Mouse (Mus musculus): ENCODE results near the gene Gm28048. TPM values are rescaled to one million over a fixed set of nuclear protein-coding genes. Genes with fewer than 3 reads are reported as not detected.

Gm28048 gene
- polyA plus RNA-seq, 1 experiment from 2014 or later, result 14.5 TPM

DNA sequence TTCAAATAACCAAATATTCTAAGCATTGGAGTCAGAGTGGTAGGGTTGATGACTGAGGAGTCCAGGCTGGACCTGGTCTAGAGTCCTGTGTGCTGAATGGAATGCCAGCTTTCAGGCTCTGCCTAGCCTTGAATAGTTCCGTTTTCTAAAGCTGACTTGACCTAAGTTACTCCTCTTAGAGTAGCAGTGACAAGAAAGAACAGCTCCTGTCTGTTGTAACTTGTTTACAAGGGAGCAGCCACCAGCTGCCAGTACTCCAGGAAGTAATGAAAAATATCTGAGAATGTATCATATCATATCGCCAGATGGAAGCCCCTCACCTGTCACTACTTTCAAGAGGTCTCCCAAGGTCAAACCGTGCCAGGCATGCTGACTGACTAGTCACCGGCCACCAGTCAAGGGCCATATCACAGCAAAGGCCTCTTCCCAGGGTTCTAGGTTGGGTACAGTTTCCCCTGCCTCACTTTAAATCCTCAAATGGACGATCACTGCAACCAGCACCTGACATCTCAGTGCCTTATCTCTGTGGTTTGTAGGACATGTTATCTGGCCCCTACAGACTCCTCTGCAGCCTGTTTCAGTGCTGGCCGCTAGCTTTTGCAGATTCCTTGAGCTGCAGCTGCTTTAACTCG, 172.3 kb downstream of the Gm28048 start:
- no peak overlapping the region for H3K9ac ChIP-seq (ENCODE audit: low read length)
- H3K9me3 ChIP-seq (replicated peaks; ENCODE audit: control insufficient read depth, low read length), result no peaks in the 10 kb centered on the region
- no peak overlapping the region for H3K4me3 ChIP-seq (replicated peaks; ENCODE audit: low read length)
- no peaks in the 10 kb centered on the region for H3K27me3 ChIP-seq (ENCODE audit: control insufficient read depth, insufficient read depth, low read length)
- H3K4me2 ChIP-seq (ENCODE audit: low read depth, low read length), result no peak overlapping the region
- no peaks in the 10 kb centered on the region for H3K36me3 ChIP-seq (ENCODE audit: control insufficient read depth, insufficient read depth, low read length)
- WGBS, result 60% methylated on average over 7 of the region's 7 CpGs
- ATAC-seq (ENCODE audit: insufficient read depth, low FRiP score), result no peak
- no peak overlapping the region for H3K27ac ChIP-seq (ENCODE audit: low read length)
- H3K4me1 ChIP-seq (ENCODE audit: control insufficient read depth, insufficient read depth, low read length), result no peaks in the 10 kb centered on the region; the same call in 1 of the 2 replicates

DNA sequence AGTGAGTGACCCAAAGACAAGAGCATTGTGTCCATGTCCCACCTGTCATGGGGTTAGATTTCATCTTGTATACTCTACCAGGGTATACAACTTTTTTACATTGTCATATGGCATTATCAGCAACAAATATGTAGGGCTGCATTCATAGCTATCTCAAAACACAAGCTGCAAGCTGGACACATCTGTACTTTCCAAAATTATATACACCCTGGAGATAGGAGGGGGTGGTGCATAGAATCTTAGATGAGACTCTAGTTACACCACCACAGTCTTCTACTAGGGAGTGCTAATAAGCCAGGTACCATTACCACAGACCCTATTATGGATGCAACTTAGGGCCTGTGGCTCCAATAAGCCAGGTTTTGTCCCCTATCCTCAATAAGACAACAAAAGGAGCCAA, 173.8 kb downstream of the Gm28048 start:
- no peaks in the 10 kb centered on the region for H3K27me3 ChIP-seq (ENCODE audit: control insufficient read depth, insufficient read depth, low read length)
- no peak for ATAC-seq (ENCODE audit: insufficient read depth, low FRiP score)
- no peaks in the 10 kb centered on the region for H3K9me3 ChIP-seq (replicated peaks; ENCODE audit: control insufficient read depth, low read length)
- no peak overlapping the region for H3K4me2 ChIP-seq (ENCODE audit: low read depth, low read length)
- no peaks in the 10 kb centered on the region; the same call in 1 of the 2 replicates for H3K4me1 ChIP-seq (ENCODE audit: control insufficient read depth, insufficient read depth, low read length)
- H3K9ac ChIP-seq (ENCODE audit: low read length), result no peak overlapping the region
- H3K27ac ChIP-seq (ENCODE audit: low read length), result no peak overlapping the region
- H3K36me3 ChIP-seq (ENCODE audit: control insufficient read depth, insufficient read depth, low read length), result no peaks in the 10 kb centered on the region
- no peak overlapping the region for H3K4me3 ChIP-seq (replicated peaks; ENCODE audit: low read length)

DNA sequence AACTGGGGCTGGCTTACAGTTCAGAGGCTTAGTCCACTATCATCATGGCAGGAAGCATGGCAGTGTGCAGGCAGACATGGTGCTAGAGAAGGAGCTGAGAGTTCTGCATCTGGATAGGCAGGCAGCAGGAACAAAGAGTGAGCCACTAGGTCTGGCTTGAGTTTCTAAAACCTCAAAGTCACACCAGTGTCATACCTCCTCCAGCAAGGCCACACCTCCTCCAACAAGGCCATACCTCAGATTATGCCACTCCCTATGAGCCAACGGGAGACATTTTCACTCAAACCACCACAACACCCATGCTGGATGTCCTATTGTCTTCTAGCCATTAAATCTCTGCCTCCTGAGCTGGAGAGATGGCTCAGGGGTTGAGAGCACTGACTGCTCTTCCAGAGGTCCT, 176.7 kb downstream of the Gm28048 start:
- H3K4me2 ChIP-seq (ENCODE audit: low read depth, low read length), result no peak overlapping the region
- WGBS, result 69% methylated on average over 1 of the region's 1 CpGs
- no peak for ATAC-seq (ENCODE audit: insufficient read depth, low FRiP score)

DNA sequence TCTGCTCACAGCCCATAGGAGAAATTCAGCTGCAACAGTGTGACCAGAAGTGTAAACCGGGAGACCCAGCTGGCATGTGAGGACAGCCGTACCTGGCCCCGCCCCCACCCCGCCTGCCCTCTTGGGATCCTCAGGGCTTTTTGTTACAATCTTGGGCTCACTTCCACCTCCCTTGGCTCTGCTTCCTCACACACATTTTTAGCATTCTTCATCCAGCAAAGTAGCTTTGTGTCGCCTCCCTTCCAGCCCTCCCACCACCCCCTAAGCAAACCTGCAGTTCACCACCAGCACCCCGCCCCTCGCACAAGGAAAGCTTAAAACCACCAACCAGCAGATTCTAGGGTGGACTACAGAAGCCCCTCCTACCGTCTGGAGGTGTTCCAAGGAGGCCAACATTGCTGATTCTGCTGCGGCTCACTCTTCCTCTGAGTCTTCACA, 181.9 kb downstream of the Gm28048 start:
- peak overlapping the region; percentile 27; the same call in 1 of the 2 replicates for H3K9ac ChIP-seq (ENCODE audit: low read length)

More for the DNA sequence above, 176.7 kb downstream of the Gm28048 start:
- H3K9ac ChIP-seq (ENCODE audit: low read length), result no peak overlapping the region
- no peak overlapping the region for H3K4me3 ChIP-seq (replicated peaks; ENCODE audit: low read length)
- no peak overlapping the region for H3K27ac ChIP-seq (ENCODE audit: low read length)
- H3K4me1 ChIP-seq (ENCODE audit: control insufficient read depth, insufficient read depth, low read length), result no peaks in the 10 kb centered on the region
- H3K27me3 ChIP-seq (ENCODE audit: control insufficient read depth, insufficient read depth, low read length), result no peaks in the 10 kb centered on the region
- no peaks in the 10 kb centered on the region for H3K36me3 ChIP-seq (ENCODE audit: control insufficient read depth, insufficient read depth, low read length)
- no peaks in the 10 kb centered on the region for H3K9me3 ChIP-seq (replicated peaks; ENCODE audit: control insufficient read depth, low read length)

DNA sequence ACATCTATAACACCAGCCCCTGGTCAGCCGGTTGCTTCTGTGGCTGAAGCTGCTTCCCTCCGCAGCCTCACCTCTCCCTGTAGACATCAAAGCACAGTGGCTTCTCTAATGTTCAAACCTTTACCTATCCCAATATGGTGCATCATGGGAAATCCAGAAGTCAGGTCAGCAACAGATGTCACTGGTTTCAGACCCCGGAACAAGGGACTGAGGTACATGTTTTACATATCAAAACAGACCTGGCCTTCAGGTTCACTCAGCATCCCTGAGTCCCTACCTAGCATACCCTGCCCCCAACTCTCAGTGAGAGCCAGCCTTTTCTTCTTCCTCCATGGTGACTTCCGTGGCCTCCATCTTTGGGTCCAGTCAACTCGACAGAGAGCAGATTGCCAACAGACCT, 183.0 kb downstream of the Gm28048 start:
- Histone ChIP-seq H3K4me2 (ENCODE audit: low read depth, low read length) (no peak overlapping the region), H3K27me3 (ENCODE audit: control insufficient read depth, insufficient read depth, low read length) (no peaks in the 10 kb centered on the region), H3K27ac (ENCODE audit: low read length) (no peak overlapping the region), H3K36me3 (ENCODE audit: control insufficient read depth, insufficient read depth, low read length) (no peaks in the 10 kb centered on the region), H3K9ac (ENCODE audit: low read length) (no peak overlapping the region), H3K4me3 (replicated peaks; ENCODE audit: low read length) (no peak overlapping the region), H3K4me1 (ENCODE audit: control insufficient read depth, insufficient read depth, low read length) (peaks cover 5% of the 10 kb centered on the region; the same call in 1 of the 2 replicates), H3K9me3 (replicated peaks; ENCODE audit: control insufficient read depth, low read length) (no peaks in the 10 kb centered on the region)
- WGBS, result 71% methylated on average over 5 of the region's 5 CpGs
- ATAC-seq (ENCODE audit: insufficient read depth, low FRiP score), result no peak

More for the DNA sequence above, 181.9 kb downstream of the Gm28048 start:
- 19% methylated on average over 9 of the region's 9 CpGs for WGBS
- Histone ChIP-seq H3K4me3 (replicated peaks; ENCODE audit: low read length) (no peak overlapping the region), H3K27me3 (ENCODE audit: control insufficient read depth, insufficient read depth, low read length) (no peaks in the 10 kb centered on the region), H3K4me2 (ENCODE audit: low read depth, low read length) (peak overlapping the region; percentile 30), H3K27ac (ENCODE audit: low read length) (peak overlapping the region; percentile 56; the same call in 1 of the 2 replicates), H3K9me3 (replicated peaks; ENCODE audit: control insufficient read depth, low read length) (no peaks in the 10 kb centered on the region), H3K4me1 (ENCODE audit: control insufficient read depth, insufficient read depth, low read length) (peaks cover 5% of the 10 kb centered on the region; the same call in 1 of the 2 replicates), H3K36me3 (ENCODE audit: control insufficient read depth, insufficient read depth, low read length) (no peaks in the 10 kb centered on the region)
- ATAC-seq (ENCODE audit: insufficient read depth, low FRiP score), result peak; percentile 65; the same call in 1 of the 2 replicates

DNA sequence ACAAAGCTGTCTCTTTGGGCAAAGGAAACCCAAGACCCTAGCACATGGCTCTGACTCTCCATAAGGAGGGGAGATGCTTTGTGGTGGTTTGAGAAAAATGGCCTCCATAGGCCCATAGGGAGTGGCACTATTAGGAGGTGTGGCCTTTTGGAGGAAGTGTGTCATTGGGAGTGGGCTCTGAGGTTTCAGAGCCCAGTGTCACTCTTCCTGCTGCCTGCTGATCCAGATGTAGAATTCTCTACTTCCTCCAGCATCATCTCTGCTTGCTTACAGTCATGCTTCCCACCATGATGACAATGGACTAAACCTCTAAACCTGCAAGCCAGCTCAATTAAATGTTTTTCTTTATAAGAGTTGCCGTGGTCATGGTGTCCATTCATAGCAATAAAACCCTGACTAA, 187.2 kb downstream of the Gm28048 start:
- no peak overlapping the region for H3K4me2 ChIP-seq (ENCODE audit: low read depth, low read length)
- H3K36me3 ChIP-seq (ENCODE audit: control insufficient read depth, insufficient read depth, low read length), result no peaks in the 10 kb centered on the region
- no peak overlapping the region for H3K27ac ChIP-seq (ENCODE audit: low read length)
- no peaks in the 10 kb centered on the region for H3K9me3 ChIP-seq (replicated peaks; ENCODE audit: control insufficient read depth, low read length)
- no peak for ATAC-seq (ENCODE audit: insufficient read depth, low FRiP score)
- peaks cover 1% of the 10 kb centered on the region; the same call in 1 of the 2 replicates for H3K4me1 ChIP-seq (ENCODE audit: control insufficient read depth, insufficient read depth, low read length)
- no peaks in the 10 kb centered on the region for H3K27me3 ChIP-seq (ENCODE audit: control insufficient read depth, insufficient read depth, low read length)
- WGBS, result 96% methylated on average over 1 of the region's 1 CpGs
- H3K9ac ChIP-seq (ENCODE audit: low read length), result no peak overlapping the region
- H3K4me3 ChIP-seq (replicated peaks; ENCODE audit: low read length), result no peak overlapping the region

DNA sequence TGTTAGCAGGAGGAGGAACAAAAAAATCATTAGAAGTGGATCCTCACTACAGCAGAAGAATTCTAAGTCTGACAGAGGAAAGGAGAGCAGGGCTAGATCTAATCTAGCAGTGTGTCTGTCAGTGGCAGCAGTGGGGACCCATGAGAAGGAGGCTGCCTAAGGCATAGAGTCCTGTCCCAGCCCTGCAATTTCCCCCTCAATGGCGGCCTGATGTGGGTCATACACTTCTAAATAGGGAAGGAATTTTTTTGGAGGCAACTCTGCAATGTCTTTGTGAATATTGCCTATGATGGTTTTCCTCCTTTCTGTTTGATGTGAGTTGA, 188.0 kb downstream of the Gm28048 start:
- no peak overlapping the region for H3K4me2 ChIP-seq (ENCODE audit: low read depth, low read length)
- H3K27ac ChIP-seq (ENCODE audit: low read length), result no peak overlapping the region
- no peak for ATAC-seq (ENCODE audit: insufficient read depth, low FRiP score)
- 97% methylated on average over 1 of the region's 1 CpGs for whole genome bisulfite sequencing
- H3K36me3 ChIP-seq (ENCODE audit: control insufficient read depth, insufficient read depth, low read length), result no peaks in the 10 kb centered on the region
- no peaks in the 10 kb centered on the region for H3K9me3 ChIP-seq (replicated peaks; ENCODE audit: control insufficient read depth, low read length)
- no peaks in the 10 kb centered on the region for H3K4me1 ChIP-seq (ENCODE audit: control insufficient read depth, insufficient read depth, low read length)
- H3K9ac ChIP-seq (ENCODE audit: low read length), result no peak overlapping the region
- H3K27me3 ChIP-seq (ENCODE audit: control insufficient read depth, insufficient read depth, low read length), result no peaks in the 10 kb centered on the region
- H3K4me3 ChIP-seq (replicated peaks; ENCODE audit: low read length), result no peak overlapping the region

DNA sequence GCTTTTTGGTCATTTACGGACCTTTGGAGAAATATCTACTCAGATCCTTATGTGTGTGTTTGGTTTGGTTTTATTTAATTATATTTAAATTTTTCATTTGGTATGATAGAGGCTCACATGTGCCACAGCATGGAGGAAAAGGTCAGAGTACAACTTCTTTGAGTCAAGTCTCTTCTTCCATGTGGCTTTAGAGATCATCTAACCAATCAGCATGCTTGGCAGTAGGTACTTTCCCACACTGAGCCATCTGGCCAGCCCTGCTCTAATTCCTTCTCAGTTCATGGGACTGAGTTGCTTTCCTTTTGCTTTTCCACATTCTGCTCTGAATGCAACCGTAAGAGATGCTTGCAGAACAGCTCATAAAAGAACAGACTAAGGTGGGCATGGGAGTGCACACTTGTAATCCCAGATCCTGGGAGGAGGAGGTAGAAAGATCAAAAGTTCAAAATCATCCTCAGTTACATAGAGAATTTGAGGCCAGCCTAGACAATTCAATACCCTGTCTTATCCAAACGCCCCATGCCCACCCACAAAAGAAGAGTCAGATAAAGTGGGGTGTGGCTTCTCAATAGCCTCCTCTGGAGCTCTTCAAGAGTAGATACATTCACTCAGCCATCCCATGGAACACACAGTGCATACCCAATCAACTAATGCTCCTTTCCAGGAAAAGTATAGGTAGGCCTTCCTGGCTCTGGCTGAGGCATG, 188.6 kb downstream of the Gm28048 start:
- WGBS, result 86% methylated on average over 3 of the region's 3 CpGs
- Histone ChIP-seq H3K27ac (ENCODE audit: low read length) (no peak overlapping the region), H3K9ac (ENCODE audit: low read length) (no peak overlapping the region), H3K36me3 (ENCODE audit: control insufficient read depth, insufficient read depth, low read length) (no peaks in the 10 kb centered on the region), H3K4me2 (ENCODE audit: low read depth, low read length) (no peak overlapping the region), H3K27me3 (ENCODE audit: control insufficient read depth, insufficient read depth, low read length) (no peaks in the 10 kb centered on the region), H3K4me1 (ENCODE audit: control insufficient read depth, insufficient read depth, low read length) (no peaks in the 10 kb centered on the region), H3K4me3 (replicated peaks; ENCODE audit: low read length) (no peak overlapping the region), H3K9me3 (replicated peaks; ENCODE audit: control insufficient read depth, low read length) (no peaks in the 10 kb centered on the region)
- ATAC-seq (ENCODE audit: insufficient read depth, low FRiP score), result no peak

DNA sequence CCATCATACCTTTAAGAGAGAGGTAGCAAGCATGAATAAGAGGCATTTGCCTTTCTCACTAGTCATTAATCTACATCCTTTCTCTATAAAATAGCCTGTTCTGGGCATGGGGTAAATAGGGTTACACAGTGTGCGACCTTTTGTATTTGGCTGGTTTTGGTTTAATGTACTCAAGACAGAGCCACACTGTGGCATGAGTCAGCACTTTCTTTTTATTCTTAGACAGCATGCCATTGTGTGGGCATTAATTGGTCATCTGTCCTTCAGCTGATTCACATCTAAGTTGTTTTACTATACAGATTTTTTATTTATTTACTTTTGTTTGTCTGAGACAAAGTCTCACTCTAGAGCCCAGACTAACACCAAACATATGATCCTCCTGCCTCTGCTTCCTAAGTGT, 189.7 kb downstream of the Gm28048 start:
- no peaks in the 10 kb centered on the region for H3K9me3 ChIP-seq (replicated peaks; ENCODE audit: control insufficient read depth, low read length)
- 93% methylated on average over 1 of the region's 1 CpGs for WGBS
- H3K9ac ChIP-seq (ENCODE audit: low read length), result no peak overlapping the region
- ATAC-seq (ENCODE audit: insufficient read depth, low FRiP score), result no peak
- no peak overlapping the region for H3K4me2 ChIP-seq (ENCODE audit: low read depth, low read length)
- H3K27ac ChIP-seq (ENCODE audit: low read length), result no peak overlapping the region
- H3K4me3 ChIP-seq (replicated peaks; ENCODE audit: low read length), result no peak overlapping the region
- H3K4me1 ChIP-seq (ENCODE audit: control insufficient read depth, insufficient read depth, low read length), result no peaks in the 10 kb centered on the region
- H3K27me3 ChIP-seq (ENCODE audit: control insufficient read depth, insufficient read depth, low read length), result no peaks in the 10 kb centered on the region
- no peaks in the 10 kb centered on the region for H3K36me3 ChIP-seq (ENCODE audit: control insufficient read depth, insufficient read depth, low read length)

Data from stomach, embryonic 16.5 days (tissue).